Mouse (Mus musculus): ENCODE data around the gene Bicdl2. TPM values are rescaled to one million over a fixed set of nuclear protein-coding genes. Genes with fewer than 3 reads are reported as not detected.

Gene Bicdl2
- total and polyA plus RNA-seq, 2 experiments, result 0.09 TPM; not detected in 1

DNA sequence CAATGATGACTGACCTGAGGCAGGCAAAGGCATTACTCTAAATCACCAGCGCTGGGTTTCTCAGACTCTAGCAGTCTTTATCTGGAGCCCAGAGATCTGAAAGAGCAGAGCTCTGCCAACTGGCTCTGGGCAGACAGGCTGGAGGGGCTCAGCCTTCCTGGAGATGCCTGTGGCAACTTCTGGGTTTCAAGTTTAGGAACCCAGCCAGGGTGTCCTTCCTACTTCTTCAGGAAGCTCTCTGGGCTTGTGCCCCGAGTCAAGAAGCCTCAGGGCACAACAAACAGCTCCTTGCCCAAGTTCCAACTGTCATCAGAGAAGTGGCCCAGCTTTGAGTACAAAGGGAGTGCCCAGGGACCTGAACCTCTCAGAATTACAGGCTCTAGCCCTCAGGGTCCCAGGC is 5.9 kb upstream of the Bicdl2 start:
- Histone ChIP-seq H3K4me1 (ENCODE audit: control insufficient read depth, insufficient read depth, low read length) (no peaks in the 10 kb centered on the region), H3K27ac (replicated peaks; ENCODE audit: insufficient read depth, low read depth, low read length) (no peak overlapping the region), H3K36me3 (ENCODE audit: control insufficient read depth, insufficient read depth, low read length) (no peaks in the 10 kb centered on the region), H3K27me3 (ENCODE audit: control insufficient read depth, insufficient read depth, low read length) (no peaks in the 10 kb centered on the region), H3K79me2 (ENCODE audit: control insufficient read depth, insufficient read depth, low read length) (no peaks in the 10 kb centered on the region), H3K9ac (ENCODE audit: low read depth, low read length) (no peak overlapping the region), H3K4me3 (ENCODE audit: insufficient read depth, low read depth, low read length) (no peak overlapping the region)
- WGBS, result 63% methylated on average over 2 of the region's 2 CpGs
- DNase-seq (ENCODE audit: extremely low read depth, low read depth, low spot score), result no peak
- TF ChIP-seq CTCF (IDR thresholded peaks at IDR 0.05; ENCODE audit: low read depth, low read length) (no peak), POLR2A (IDR thresholded peaks at IDR 0.05; ENCODE audit: extremely low read depth, insufficient read depth, low read length) (no peak)

DNA sequence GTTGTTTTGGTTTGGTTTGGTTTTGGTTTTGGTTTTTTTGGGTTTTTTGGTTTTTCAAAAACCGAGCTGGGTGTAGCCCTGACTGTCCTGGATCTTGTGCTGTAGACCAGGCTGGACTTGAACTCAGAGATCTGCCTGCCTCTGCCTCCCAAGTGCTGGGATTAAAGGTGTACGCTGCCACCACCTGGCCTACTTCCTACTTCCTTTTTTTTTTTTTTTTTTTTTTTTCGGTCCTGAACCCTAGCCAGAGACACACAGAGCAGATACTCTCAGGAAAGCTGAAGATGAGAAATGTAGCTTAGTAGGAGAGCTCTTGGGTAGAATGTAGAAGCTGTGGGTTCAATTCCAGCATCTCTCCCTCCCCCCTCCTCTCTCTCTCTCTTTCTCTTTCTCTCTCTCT is 1.9 kb upstream of the Bicdl2 start:
- DNase-seq (ENCODE audit: extremely low read depth, low read depth, low spot score), result no peak
- H3K9ac ChIP-seq (ENCODE audit: low read depth, low read length), result no peak overlapping the region
- no peak overlapping the region for H3K27ac ChIP-seq (replicated peaks; ENCODE audit: insufficient read depth, low read depth, low read length)
- no peaks in the 10 kb centered on the region for H3K4me1 ChIP-seq (ENCODE audit: control insufficient read depth, insufficient read depth, low read length)
- no peaks in the 10 kb centered on the region for H3K79me2 ChIP-seq (ENCODE audit: control insufficient read depth, insufficient read depth, low read length)
- no peak overlapping the region for H3K4me3 ChIP-seq (ENCODE audit: insufficient read depth, low read depth, low read length)
- TF ChIP-seq CTCF (IDR thresholded peaks at IDR 0.05; ENCODE audit: low read depth, low read length), result no peak
- no peak for TF ChIP-seq POLR2A (IDR thresholded peaks at IDR 0.05; ENCODE audit: extremely low read depth, insufficient read depth, low read length)
- no peaks in the 10 kb centered on the region for H3K36me3 ChIP-seq (ENCODE audit: control insufficient read depth, insufficient read depth, low read length)
- 0 out of 2 replicates have a peak, but pooled peaks cover 4% of the 10 kb centered on the region for H3K27me3 ChIP-seq (ENCODE audit: control insufficient read depth, insufficient read depth, low read length)
- WGBS, result 75% methylated on average over 3 of the region's 3 CpGs

DNA sequence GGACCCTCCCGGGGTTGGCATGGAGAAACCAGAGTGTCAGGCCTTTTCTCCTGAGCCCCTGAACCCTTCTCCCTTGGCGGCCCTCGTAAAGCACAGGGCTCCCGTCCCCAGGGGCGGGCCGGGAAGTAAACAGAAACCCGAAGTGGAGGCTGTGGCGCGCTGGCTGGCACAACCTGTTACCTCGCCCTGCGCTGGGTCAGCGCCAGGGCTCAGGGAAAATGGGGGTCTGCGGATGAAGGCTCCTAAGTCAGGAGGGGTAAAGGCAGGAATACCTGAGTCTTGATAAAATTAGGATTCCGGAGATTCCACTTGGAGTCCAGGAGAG is 532 bp downstream of the Bicdl2 start:
- Histone ChIP-seq H3K27me3 (ENCODE audit: control insufficient read depth, insufficient read depth, low read length) (0 out of 2 replicates have a peak, but pooled peaks cover 4% of the 10 kb centered on the region), H3K36me3 (ENCODE audit: control insufficient read depth, insufficient read depth, low read length) (no peaks in the 10 kb centered on the region), H3K4me1 (ENCODE audit: control insufficient read depth, insufficient read depth, low read length) (no peaks in the 10 kb centered on the region), H3K79me2 (ENCODE audit: control insufficient read depth, insufficient read depth, low read length) (no peaks in the 10 kb centered on the region), H3K4me3 (ENCODE audit: insufficient read depth, low read depth, low read length) (peak overlapping the region; percentile 7; the same call in 1 of the 2 replicates), H3K9ac (ENCODE audit: low read depth, low read length) (no peak overlapping the region), H3K27ac (replicated peaks; ENCODE audit: insufficient read depth, low read depth, low read length) (no peak overlapping the region)
- no peak for DNase-seq (ENCODE audit: extremely low read depth, low read depth, low spot score)
- 2% methylated on average over 14 of the region's 14 CpGs for WGBS
- no peak for TF ChIP-seq POLR2A (IDR thresholded peaks at IDR 0.05; ENCODE audit: extremely low read depth, insufficient read depth, low read length)
- no peak for TF ChIP-seq CTCF (IDR thresholded peaks at IDR 0.05; ENCODE audit: low read depth, low read length)

DNA sequence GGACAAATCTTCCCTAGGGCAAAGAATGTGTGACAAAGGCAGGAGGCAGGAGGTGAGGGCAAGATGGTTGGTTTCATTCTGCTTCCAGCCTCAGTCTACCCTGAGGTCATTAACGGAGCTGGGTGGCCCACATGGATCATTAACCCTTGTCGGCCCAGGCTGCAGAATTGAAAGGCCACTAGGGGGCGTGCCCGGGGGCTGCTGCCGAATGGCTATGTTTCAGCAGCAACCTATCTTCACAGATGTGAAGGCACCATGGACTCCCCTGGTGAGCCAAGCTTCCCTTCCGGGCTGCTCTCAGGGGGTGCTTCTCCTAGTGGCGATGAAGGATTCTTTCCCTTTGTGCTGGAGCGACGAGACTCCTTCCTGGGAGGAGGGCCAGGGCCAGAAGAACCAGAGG is 1.2 kb downstream of the Bicdl2 start:
- no peaks in the 10 kb centered on the region for H3K4me1 ChIP-seq (ENCODE audit: control insufficient read depth, insufficient read depth, low read length)
- H3K9ac ChIP-seq (ENCODE audit: low read depth, low read length), result no peak overlapping the region
- TF ChIP-seq POLR2A (IDR thresholded peaks at IDR 0.05; ENCODE audit: extremely low read depth, insufficient read depth, low read length) (no peak), CTCF (IDR thresholded peaks at IDR 0.05; ENCODE audit: low read depth, low read length) (peak; percentile 51)
- H3K27ac ChIP-seq (replicated peaks; ENCODE audit: insufficient read depth, low read depth, low read length), result no peak overlapping the region
- H3K27me3 ChIP-seq (ENCODE audit: control insufficient read depth, insufficient read depth, low read length), result 0 out of 2 replicates have a peak, but pooled peaks cover 4% of the 10 kb centered on the region
- H3K79me2 ChIP-seq (ENCODE audit: control insufficient read depth, insufficient read depth, low read length), result no peaks in the 10 kb centered on the region
- no peak for DNase-seq (ENCODE audit: extremely low read depth, low read depth, low spot score)
- no peak overlapping the region for H3K4me3 ChIP-seq (ENCODE audit: insufficient read depth, low read depth, low read length)
- WGBS, result 7% methylated on average over 9 of the region's 9 CpGs
- no peaks in the 10 kb centered on the region for H3K36me3 ChIP-seq (ENCODE audit: control insufficient read depth, insufficient read depth, low read length)

DNA sequence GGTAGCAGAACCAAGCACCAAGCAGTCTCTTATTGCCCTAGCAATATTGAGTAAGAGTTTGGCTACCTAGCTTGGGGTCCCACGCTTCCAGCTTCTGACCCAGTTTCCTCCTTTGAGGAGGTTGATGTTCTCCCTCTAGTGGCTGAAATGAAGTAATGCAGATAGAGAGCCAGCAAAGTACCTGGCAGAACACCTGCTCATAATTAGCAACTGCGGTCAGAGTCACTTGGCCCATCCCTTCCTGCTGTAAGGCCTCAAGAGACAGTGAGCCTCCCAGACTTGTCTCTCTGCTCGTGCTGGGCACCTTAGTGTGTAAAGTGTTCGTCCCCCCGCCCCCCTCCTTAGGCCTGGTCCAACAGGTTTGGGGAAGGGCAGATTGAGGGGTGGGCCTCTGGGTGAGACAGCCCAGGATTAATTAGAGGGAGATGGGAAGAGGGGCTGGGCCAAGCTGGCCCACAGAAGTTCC is 4.3 kb downstream of the Bicdl2 start:
- peak; percentile 33 for DNase-seq (ENCODE audit: extremely low read depth, low read depth, low spot score)
- Histone ChIP-seq H3K79me2 (ENCODE audit: control insufficient read depth, insufficient read depth, low read length) (no peaks in the 10 kb centered on the region), H3K4me1 (ENCODE audit: control insufficient read depth, insufficient read depth, low read length) (no peaks in the 10 kb centered on the region), H3K27me3 (ENCODE audit: control insufficient read depth, insufficient read depth, low read length) (0 out of 2 replicates have a peak, but pooled peaks cover 4% of the 10 kb centered on the region), H3K4me3 (ENCODE audit: insufficient read depth, low read depth, low read length) (no peak overlapping the region), H3K9ac (ENCODE audit: low read depth, low read length) (no peak overlapping the region), H3K36me3 (ENCODE audit: control insufficient read depth, insufficient read depth, low read length) (no peaks in the 10 kb centered on the region), H3K27ac (replicated peaks; ENCODE audit: insufficient read depth, low read depth, low read length) (no peak overlapping the region)
- 24% methylated on average over 5 of the region's 5 CpGs for WGBS
- TF ChIP-seq CTCF (IDR thresholded peaks at IDR 0.05; ENCODE audit: low read depth, low read length) (peak; percentile 42), POLR2A (IDR thresholded peaks at IDR 0.05; ENCODE audit: extremely low read depth, insufficient read depth, low read length) (no peak)

DNA sequence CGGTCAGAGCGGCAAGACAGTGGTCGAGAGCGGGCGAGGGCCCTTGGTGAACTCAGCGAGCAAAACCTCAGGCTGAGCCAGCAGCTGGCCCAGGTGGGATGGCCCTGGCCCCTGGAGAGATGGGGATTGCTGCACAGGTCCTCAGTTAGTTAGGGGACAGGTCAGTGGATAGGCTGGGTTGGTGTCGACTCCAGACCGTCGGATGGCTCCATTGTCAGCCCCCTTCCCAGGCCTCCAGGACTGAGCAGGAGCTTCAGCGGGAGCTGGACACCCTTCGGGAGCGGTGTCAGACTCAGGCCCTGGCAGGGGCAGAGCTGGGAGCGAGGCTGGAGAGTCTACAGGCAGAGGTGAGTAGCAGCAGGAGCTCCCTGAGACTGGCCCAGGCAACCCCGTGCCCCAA is 5.2 kb downstream of the Bicdl2 start:
- WGBS, result 89% methylated on average over 14 of the region's 14 CpGs
- Histone ChIP-seq H3K4me3 (ENCODE audit: insufficient read depth, low read depth, low read length) (no peak overlapping the region), H3K27me3 (ENCODE audit: control insufficient read depth, insufficient read depth, low read length) (0 out of 2 replicates have a peak, but pooled peaks cover 4% of the 10 kb centered on the region), H3K9ac (ENCODE audit: low read depth, low read length) (no peak overlapping the region), H3K27ac (replicated peaks; ENCODE audit: insufficient read depth, low read depth, low read length) (no peak overlapping the region), H3K4me1 (ENCODE audit: control insufficient read depth, insufficient read depth, low read length) (no peaks in the 10 kb centered on the region), H3K36me3 (ENCODE audit: control insufficient read depth, insufficient read depth, low read length) (no peaks in the 10 kb centered on the region), H3K79me2 (ENCODE audit: control insufficient read depth, insufficient read depth, low read length) (no peaks in the 10 kb centered on the region)
- no peak for TF ChIP-seq CTCF (IDR thresholded peaks at IDR 0.05; ENCODE audit: low read depth, low read length)
- no peak for DNase-seq (ENCODE audit: extremely low read depth, low read depth, low spot score)
